In the genomic region with DNA sequence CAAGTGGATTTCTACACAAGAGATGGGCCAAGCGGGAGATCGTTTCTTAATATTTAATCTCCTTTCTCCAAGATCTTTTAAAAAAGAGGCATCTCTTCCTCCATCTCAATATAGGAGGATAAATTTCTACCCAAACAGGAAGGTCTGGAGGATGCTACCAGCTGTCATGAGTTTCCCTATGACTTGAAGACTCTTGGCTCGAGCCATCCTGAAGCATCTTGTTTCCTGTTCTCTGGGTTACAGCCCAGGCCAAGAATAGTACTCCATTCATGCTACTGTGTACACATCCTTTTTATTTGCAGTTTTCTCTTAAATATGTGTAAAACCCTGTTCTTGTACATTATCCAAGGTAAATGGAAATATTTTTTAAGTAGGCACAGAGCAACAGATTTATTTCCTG, we compare ENCODE assay signal across 14 mouse cellular contexts. TPM values are rescaled to one million over a fixed set of nuclear protein-coding genes. Genes with fewer than 3 reads are reported as not detected.
DNase-seq lines count a peak whose midpoint lies in the region; ATAC-seq lines count a peak whose summit lies in the region.
"Had no signal": no experiment of that assay in that cellular context is flagged by ENCODE, and none has a peak within 500 bp of the region (broad histone marks: within the 10 kb centered on the region; RNA-seq: fewer than 3 reads in every experiment).

No protein-coding gene starts in this region.

- H3K9ac ChIP-seq in forebrain, embryonic 15.5 days (replicated peaks) = no peak overlapping the region
- H3K9ac ChIP-seq in forebrain, embryonic 13.5 days = no peak overlapping the region
- H3K9ac ChIP-seq in heart, embryonic 16.5 days (ENCODE audit: low read length) = no peak overlapping the region
- no peak overlapping the region for H3K9ac ChIP-seq in limb, embryonic 13.5 days
- H3K9ac ChIP-seq: intestine, embryonic 15.5 days; limb, embryonic 12.5 days; midbrain, embryonic 13.5 days had no signal

- 0 out of 2 replicates have a peak, but pooled peaks cover 2% of the 10 kb centered on the region for H3K36me3 ChIP-seq in forebrain, embryonic 15.5 days
- H3K36me3 ChIP-seq in forebrain, embryonic 13.5 days (ENCODE audit: poor library complexity, severe bottlenecking) = 0 out of 2 replicates have a peak, but pooled peaks cover 2% of the 10 kb centered on the region
- H3K36me3 ChIP-seq in heart, embryonic 16.5 days (ENCODE audit: control insufficient read depth, insufficient read depth) = peaks cover 4% of the 10 kb centered on the region
- peaks cover 8% of the 10 kb centered on the region; the same call in 1 of the 2 replicates for H3K36me3 ChIP-seq in limb, embryonic 13.5 days
- peaks cover 3% of the 10 kb centered on the region; the same call in 1 of the 2 replicates for H3K36me3 ChIP-seq in limb, embryonic 10.5 days
- H3K36me3 ChIP-seq: intestine, embryonic 15.5 days; midbrain, embryonic 13.5 days had no signal

- 89% methylated on average over 3 of the region's 3 CpGs for WGBS in forebrain, embryonic 15.5 days
- WGBS in forebrain, embryonic 13.5 days = 89% methylated on average over 3 of the region's 3 CpGs
- 72% methylated on average over 3 of the region's 3 CpGs for WGBS in heart, embryonic 16.5 days
- 91% methylated on average over 3 of the region's 3 CpGs for WGBS in limb, embryonic 13.5 days
- WGBS in limb, embryonic 10.5 days = 91% methylated on average over 3 of the region's 3 CpGs

- no peak for ATAC-seq in forebrain, embryonic 15.5 days (replicated peaks)
- no peak for ATAC-seq in forebrain, embryonic 13.5 days
- peak; percentile 41; the same call in 1 of the 2 replicates for ATAC-seq in heart, embryonic 16.5 days (replicated peaks; ENCODE audit: extremely low read depth, insufficient read depth, low FRiP score)
- ATAC-seq in limb, embryonic 13.5 days (ENCODE audit: low FRiP score, low read depth) = no peak
- ATAC-seq: activated CD4-positive, CD25-positive, alpha-beta regulatory T cell, adult 4 months; intestine, embryonic 15.5 days; midbrain, embryonic 13.5 days had no signal

- peaks cover 25% of the 10 kb centered on the region for H3K4me1 ChIP-seq in forebrain, embryonic 15.5 days
- peaks cover 20% of the 10 kb centered on the region for H3K4me1 ChIP-seq in forebrain, embryonic 13.5 days
- H3K4me1 ChIP-seq in heart, embryonic 16.5 days (ENCODE audit: control insufficient read depth, insufficient read depth, low read length) = peaks cover 30% of the 10 kb centered on the region
- peaks cover 9% of the 10 kb centered on the region; the same call in 1 of the 2 replicates for H3K4me1 ChIP-seq in limb, embryonic 13.5 days
- H3K4me1 ChIP-seq in limb, embryonic 10.5 days = no peaks in the 10 kb centered on the region
- H3K4me1 ChIP-seq: intestine, embryonic 15.5 days; limb, embryonic 12.5 days had no signal

- DNase-seq in heart, adult 18-20 months = no peak
- DNase-seq in limb, embryonic 10.5 days (ENCODE audit: low spot score) = no peak
- DNase-seq in right cerebral cortex, postnatal 36 days (ENCODE audit: low spot score in 2 of 2) = no peak
- DNase-seq: gastrocnemius, postnatal 25 days; lung, postnatal 4 days; right cerebral cortex, postnatal 25 days had no signal

- no peaks in the 10 kb centered on the region for H3K27me3 ChIP-seq in forebrain, embryonic 15.5 days
- no peaks in the 10 kb centered on the region for H3K27me3 ChIP-seq in forebrain, embryonic 13.5 days
- H3K27me3 ChIP-seq in heart, embryonic 16.5 days (ENCODE audit: control insufficient read depth, insufficient read depth, low read length) = no peaks in the 10 kb centered on the region
- H3K27me3 ChIP-seq in limb, embryonic 13.5 days = no peaks in the 10 kb centered on the region
- H3K27me3 ChIP-seq in limb, embryonic 10.5 days (ENCODE audit: low read depth, poor library complexity, severe bottlenecking) = no peaks in the 10 kb centered on the region
- H3K27me3 ChIP-seq: intestine, embryonic 15.5 days; limb, embryonic 12.5 days; midbrain, embryonic 13.5 days had no signal

- no peak overlapping the region for H3K4me3 ChIP-seq in forebrain, embryonic 15.5 days
- no peak overlapping the region for H3K4me3 ChIP-seq in forebrain, embryonic 13.5 days
- no peak overlapping the region for H3K4me3 ChIP-seq in heart, embryonic 16.5 days (ENCODE audit: low read length)
- no peak overlapping the region for H3K4me3 ChIP-seq in limb, embryonic 13.5 days
- H3K4me3 ChIP-seq in limb, embryonic 10.5 days = no peak overlapping the region
- H3K4me3 ChIP-seq: intestine, embryonic 15.5 days; limb, embryonic 12.5 days; midbrain, embryonic 13.5 days had no signal

- no peak overlapping the region for H3K4me2 ChIP-seq in forebrain, embryonic 15.5 days (replicated peaks)
- no peak overlapping the region for H3K4me2 ChIP-seq in forebrain, embryonic 13.5 days
- no peak overlapping the region for H3K4me2 ChIP-seq in heart, embryonic 16.5 days (ENCODE audit: low read depth, low read length)
- no peak overlapping the region for H3K4me2 ChIP-seq in limb, embryonic 13.5 days (replicated peaks)
- H3K4me2 ChIP-seq: intestine, embryonic 15.5 days; limb, embryonic 12.5 days; midbrain, embryonic 13.5 days had no signal

- H3K27ac ChIP-seq in forebrain, embryonic 15.5 days (replicated peaks) = 0 out of 2 replicates have a peak overlapping the region, but pooled peaks have one; percentile 11
- no peak overlapping the region for H3K27ac ChIP-seq in forebrain, embryonic 13.5 days
- 0 out of 2 replicates have a peak overlapping the region, but pooled peaks have one; percentile 24 for H3K27ac ChIP-seq in heart, embryonic 16.5 days (ENCODE audit: low read length)
- 0 out of 2 replicates have a peak overlapping the region, but pooled peaks have one; percentile 6 for H3K27ac ChIP-seq in limb, embryonic 13.5 days
- no peak overlapping the region for H3K27ac ChIP-seq in limb, embryonic 10.5 days
- H3K27ac ChIP-seq: intestine, embryonic 15.5 days; limb, embryonic 12.5 days; midbrain, embryonic 13.5 days had no signal

- no peaks in the 10 kb centered on the region for H3K9me3 ChIP-seq in forebrain, embryonic 15.5 days
- H3K9me3 ChIP-seq in forebrain, embryonic 13.5 days (replicated peaks) = peaks cover 4% of the 10 kb centered on the region; the same call in 1 of the 2 replicates
- peaks cover 3% of the 10 kb centered on the region; the same call in 1 of the 2 replicates for H3K9me3 ChIP-seq in heart, embryonic 16.5 days (replicated peaks; ENCODE audit: control insufficient read depth, low read length)
- H3K9me3 ChIP-seq in limb, embryonic 13.5 days = peaks cover 15% of the 10 kb centered on the region; the same call in 1 of the 2 replicates
- H3K9me3 ChIP-seq in limb, embryonic 10.5 days (replicated peaks) = no peaks in the 10 kb centered on the region
- H3K9me3 ChIP-seq: intestine, embryonic 15.5 days had no signal

RNA-seq across cellular contexts. Expression of gene Srgap2, which starts 44.9 kb away (rescaled TPM):
- polyA plus RNA-seq in forebrain, embryonic 15.5 days (2015; fragmentation: Nextera tagmentation; extraction: Ambion mirVana) = 23.3 and 24.2 TPM in 2 replicates
- polyA plus RNA-seq in forebrain, embryonic 13.5 days (2015; fragmentation: Nextera tagmentation; extraction: Ambion mirVana) = 14.5 and 16.8 TPM in 2 replicates
- polyA plus RNA-seq in heart, embryonic 16.5 days (2015; fragmentation: Nextera tagmentation; extraction: Ambion mirVana) = 13.3 and 16.6 TPM in 2 replicates
- total RNA-seq in heart, adult 18-20 months (2021) = 10 to 100 TPM; 19.5 TPM
- 16.6 and 16.9 TPM in 2 replicates for polyA plus RNA-seq in limb, embryonic 13.5 days (2015; fragmentation: Nextera tagmentation; extraction: Ambion mirVana)
- polyA plus RNA-seq in limb, embryonic 10.5 days (2016; fragmentation: Nextera tagmentation; extraction: Ambion mirVana) = 16.5 and 17.2 TPM in 2 replicates

RNA-seq across cellular contexts. Expression of gene Fam72a, which starts 45.5 kb away (rescaled TPM):
- polyA plus RNA-seq in forebrain, embryonic 15.5 days (2015; fragmentation: Nextera tagmentation; extraction: Ambion mirVana) = 2.0 and 2.4 TPM in 2 replicates
- polyA plus RNA-seq in forebrain, embryonic 13.5 days (2015; fragmentation: Nextera tagmentation; extraction: Ambion mirVana) = 3.7 and 4.3 TPM in 2 replicates
- 2.4 and 3.2 TPM in 2 replicates for polyA plus RNA-seq in heart, embryonic 16.5 days (2015; fragmentation: Nextera tagmentation; extraction: Ambion mirVana)
- under 1 TPM; 0.87 to 0.89 TPM for total RNA-seq in heart, adult 18-20 months (2021)
- 2.5 and 2.8 TPM in 2 replicates for polyA plus RNA-seq in limb, embryonic 13.5 days (2015; fragmentation: Nextera tagmentation; extraction: Ambion mirVana)
- 4.3 and 4.6 TPM in 2 replicates for polyA plus RNA-seq in limb, embryonic 10.5 days (2016; fragmentation: Nextera tagmentation; extraction: Ambion mirVana)

Comparison
In these comparisons a context has a peak if more than half of its experiments do, and no peak if none do; other contexts are left out.
1. H3K27ac ChIP-seq: peak in forebrain, embryonic 15.5 days (single experiment), heart, embryonic 16.5 days (single experiment) and limb, embryonic 13.5 days (single experiment); none in forebrain, embryonic 13.5 days (single experiment) and limb, embryonic 10.5 days (single experiment).